Mouse (Mus musculus): ENCODE data around the gene Mief2. TPM values are rescaled to one million over a fixed set of nuclear protein-coding genes. Genes with fewer than 3 reads are reported as not detected.

Mief2 gene
- polyA plus RNA-seq, 1 experiment from 2014 or later: 15.2 TPM

Small RNA genes lying within 50 kb of the gene (microRNA-seq; reads per million reads assigned to microRNA genes)
- 4.4 reads per million, percentile 17 among the genes with 10 or more reads in this experiment for gene Mir5100

Other genes with a start within 250 kb of the Mief2 start
- gene Alkbh5, start 192.0 kb upstream of the Mief2 start, polyA plus RNA-seq (2016; fragmentation: Nextera tagmentation; extraction: Ambion mirVana): 33.8 and 40.1 TPM in 2 replicates
- 135 TPM in 2 replicates for gene Llgl1, start 28.7 kb upstream of the Mief2 start, polyA plus RNA-seq (2016; fragmentation: Nextera tagmentation; extraction: Ambion mirVana)
- 76.1 and 76.9 TPM in 2 replicates for gene Flii, start 1.1 kb upstream of the Mief2 start, polyA plus RNA-seq (2016; fragmentation: Nextera tagmentation; extraction: Ambion mirVana)
- 17.8 and 20.5 TPM in 2 replicates for gene Top3a, start 49.0 kb downstream of the Mief2 start, polyA plus RNA-seq (2016; fragmentation: Nextera tagmentation; extraction: Ambion mirVana)
- gene Smcr8, start 49.1 kb downstream of the Mief2 start, polyA plus RNA-seq (2016; fragmentation: Nextera tagmentation; extraction: Ambion mirVana): 11.3 and 11.6 TPM in 2 replicates
- gene Shmt1, start 83.3 kb downstream of the Mief2 start, polyA plus RNA-seq (2016; fragmentation: Nextera tagmentation; extraction: Ambion mirVana): 36.4 and 40.0 TPM in 2 replicates
- gene Dhrs7b, start 102.2 kb downstream of the Mief2 start, polyA plus RNA-seq (2016; fragmentation: Nextera tagmentation; extraction: Ambion mirVana): 24.7 and 26.2 TPM in 2 replicates
- gene Tmem11, start 150.9 kb downstream of the Mief2 start, polyA plus RNA-seq (2016; fragmentation: Nextera tagmentation; extraction: Ambion mirVana): 48.3 and 49.7 TPM in 2 replicates
- gene Natd1, start 186.4 kb downstream of the Mief2 start, polyA plus RNA-seq (2016; fragmentation: Nextera tagmentation; extraction: Ambion mirVana): 24.3 and 27.3 TPM in 2 replicates
- 39.2 and 41.9 TPM in 2 replicates for gene Map2k3, start 203.6 kb downstream of the Mief2 start, polyA plus RNA-seq (2016; fragmentation: Nextera tagmentation; extraction: Ambion mirVana)